Mouse (Mus musculus) G1E (cell line): ENCODE data around the gene Bglap2. TPM values are rescaled to one million over a fixed set of nuclear protein-coding genes. Genes with fewer than 3 reads are reported as not detected.
A peak's percentile ranks its signal among the peaks of the same experiment; 100 is the strongest.
"Not testable (repeated sequence)": the region's sequence is repeated elsewhere in the genome, so short reads cannot be mapped to it uniquely, and the experiment has no call there.

Experiments
- ATAC-seq: 2 replicates; pipeline ENCODE4 v1.8.0; 2016; ENCODE audit warnings: mild to moderate bottlenecking; ENCODE audit not compliant: insufficient number of reproducible peaks, poor library complexity, low FRiP score, severe bottlenecking; ENCODE audit errors: extremely low read depth
- DNase-seq: peaks from one replicate; pipeline ENCODE4 v3.0.0; 2012; ENCODE audit warnings: low spot score
- H3K27me3 ChIP-seq: 2 replicates; pipeline ENCODE4 v1.6.1; 2012; ENCODE audit warnings: mild to moderate bottlenecking, low read length, inconsistent platforms; ENCODE audit not compliant: insufficient read depth
- H3K36me3 ChIP-seq: replicated peaks from 2 replicates; pipeline ENCODE3; 2012; ENCODE audit warnings: mild to moderate bottlenecking, inconsistent platforms
- H3K4me1 ChIP-seq: 2 replicates; pipeline ENCODE4 v1.6.1; 2012; ENCODE audit warnings: low read depth, low read length, inconsistent platforms, mixed read lengths; ENCODE audit not compliant: insufficient read depth
- H3K4me3 ChIP-seq: 2 replicates; pipeline ENCODE4 v1.5.1; 2012; ENCODE audit warnings: low read depth, mild to moderate bottlenecking, inconsistent platforms, low read length, moderate library complexity, mixed read lengths
- H3K9me3 ChIP-seq: replicated peaks from 2 replicates; pipeline ENCODE4 v1.6.1; 2012; ENCODE audit warnings: inconsistent platforms
- CTCF ChIP-seq: IDR thresholded peaks from 2 replicates; pipeline ENCODE4 v1.5.1; 2012; ENCODE audit warnings: low read depth, low read length, inconsistent platforms, mixed read lengths
- GATA1 ChIP-seq: IDR thresholded peaks from 2 replicates; pipeline ENCODE4 v1.6.1; 2012; ENCODE audit warnings: borderline replicate concordance, low read length, inconsistent platforms, mixed read lengths
- GATA2 ChIP-seq: IDR thresholded peaks from 2 replicates; pipeline ENCODE4 v1.6.1; 2012; ENCODE audit warnings: low read depth, low read length, inconsistent platforms, borderline replicate concordance
- POLR2AphosphoS5 ChIP-seq: IDR thresholded peaks from 2 replicates; pipeline ENCODE4 v1.6.1; 2012; ENCODE audit warnings: low read depth, low read length, inconsistent platforms; ENCODE audit not compliant: insufficient replicate concordance
- TAL1 ChIP-seq: conservative IDR thresholded peaks from 2 replicates; pipeline ENCODE4 v1.6.1; 2012; ENCODE audit warnings: low read depth, low read length, inconsistent platforms, mixed read lengths
- polyA plus RNA-seq: library from polyadenylated mRNA; stranded (reverse); fragments of >175 nt; gene quantifications from 2 replicates; pipeline ENCODE4 v1.2.3, GENCODE M21; 2012
- total RNA-seq, 2 experiments: library from RNA; stranded (forward) in 1 of 2; stranded (reverse) in 1 of 2; fragments of 200-1000 nt in 1 of 2; fragments of >200 nt in 1 of 2; fragmentation: Nextera tagmentation in 1 of 2; gene quantifications; 2 replicates each; pipeline ENCODE4 v1.2.3; 2014 to 2017

Bglap2 gene
- total RNA-seq (2014; fragmentation: Nextera tagmentation) (not detected in 2 replicates), total RNA-seq (2017) (not detected in 2 replicates), polyA plus RNA-seq (not detected in 2 replicates)

DNA sequence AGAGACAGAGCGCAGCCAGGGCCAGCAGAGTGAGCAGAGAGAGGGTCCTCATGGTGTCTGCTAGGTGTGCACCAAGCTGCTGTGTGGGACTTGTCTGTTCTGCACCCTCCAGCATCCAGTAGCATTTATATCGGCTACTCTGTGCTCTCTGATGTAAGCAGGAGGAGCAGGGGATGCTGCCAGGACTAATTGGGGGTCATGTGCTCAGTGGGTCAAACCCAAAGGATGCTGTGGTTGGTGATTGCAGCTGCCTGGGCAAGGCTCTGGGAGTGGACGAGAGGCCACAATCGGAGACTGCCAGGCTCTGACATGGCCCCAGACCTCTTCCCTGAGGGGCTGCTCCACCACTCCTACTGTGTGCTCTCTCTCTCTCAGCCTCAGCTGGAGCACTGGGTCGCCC is at the start of gene Bglap2:
TSS of gene Bglap2 (minus strand) at position 101 of the 400 bp plus-strand sequence.
- ATAC-seq, H3K4me3 ChIP-seq, H3K36me3 ChIP-seq, DNase-seq, H3K9me3 ChIP-seq, H3K4me1 ChIP-seq: not testable (repeated sequence)
- peaks cover 26% of the 10 kb centered on the region for H3K27me3 ChIP-seq

- H3K9me3 ChIP-seq: no peaks in the 10 kb centered on the region
- TF ChIP-seq GATA1 (no peak), CTCF (no peak), TAL1 (no peak), GATA2 (no peak), POLR2AphosphoS5 (no peak)
- no peak overlapping the region; the same call in 1 of the 2 replicates for H3K4me3 ChIP-seq
- H3K4me1 ChIP-seq: peaks cover 60% of the 10 kb centered on the region
- ATAC-seq (no peak), DNase-seq (no peak)
- H3K27me3 ChIP-seq: no peaks in the 10 kb centered on the region
- peaks cover 10% of the 10 kb centered on the region for H3K36me3 ChIP-seq
Observed at GRCm38 (mm10) chr3:88427342-88427905, 48.9 kb upstream of the Bglap2 start.

DNA sequence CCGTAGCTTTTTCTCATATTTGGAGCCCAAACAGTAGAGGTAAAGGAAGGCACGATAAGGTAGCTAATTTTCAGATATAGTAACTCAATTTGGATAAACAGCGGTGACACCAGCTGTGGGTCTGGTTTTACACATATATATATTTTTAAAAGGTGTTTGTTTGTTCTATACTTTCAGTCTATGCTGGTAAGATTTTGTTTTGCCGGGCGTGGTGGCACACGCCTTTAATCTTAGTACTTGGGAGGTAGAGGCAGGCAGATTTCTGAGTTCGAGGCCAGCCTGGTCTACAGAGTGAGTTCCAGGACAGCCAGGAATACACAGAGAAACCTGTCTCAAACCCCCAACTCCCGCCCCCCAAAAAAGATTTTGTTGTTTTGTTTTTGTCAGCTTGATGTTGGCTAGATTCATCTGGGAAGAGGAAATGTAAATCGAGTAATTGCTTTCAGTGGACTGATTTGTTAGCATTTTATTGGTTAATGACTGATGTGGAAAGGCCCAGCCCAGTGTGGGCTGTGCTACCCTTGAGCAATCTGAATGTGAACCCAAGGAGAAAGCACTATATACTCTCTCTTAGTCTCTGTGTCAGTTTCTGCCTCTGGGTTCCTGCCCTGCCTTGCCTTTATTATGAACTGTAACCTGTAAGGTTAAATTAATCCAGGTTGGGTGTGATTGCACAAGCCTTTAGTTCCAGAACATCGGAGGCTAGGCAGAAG is 47.4 kb upstream of the Bglap2 start:
- DNase-seq (no peak), ATAC-seq (no peak)
- Histone ChIP-seq H3K27me3 (no peaks in the 10 kb centered on the region), H3K4me3 (no peak overlapping the region; the same call in 1 of the 2 replicates), H3K9me3 (no peaks in the 10 kb centered on the region), H3K4me1 (peaks cover 66% of the 10 kb centered on the region), H3K36me3 (peaks cover 22% of the 10 kb centered on the region)
- TF ChIP-seq CTCF (no peak), GATA2 (no peak), TAL1 (no peak), GATA1 (no peak), POLR2AphosphoS5 (no peak)

DNA sequence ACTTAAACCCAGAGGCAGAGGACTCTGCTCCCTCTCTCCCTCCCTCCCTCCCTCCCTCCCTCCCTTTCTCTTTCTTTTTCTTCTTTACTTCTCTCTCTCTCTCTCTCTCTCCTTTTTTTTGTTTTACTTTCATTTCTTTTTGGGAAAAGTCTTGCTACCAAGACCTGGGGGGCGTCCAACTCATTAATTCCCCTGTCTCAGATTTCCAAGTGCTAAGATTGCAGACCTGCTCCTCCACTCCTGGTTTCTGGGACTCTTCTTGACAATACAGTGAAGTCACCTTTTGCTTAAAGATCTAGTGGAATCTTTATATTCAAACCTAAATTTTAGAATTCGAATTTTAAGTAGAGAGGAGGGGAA is 46.8 kb upstream of the Bglap2 start:
- TF ChIP-seq CTCF: no peak
- no peak for TF ChIP-seq POLR2AphosphoS5
- TF ChIP-seq GATA2: no peak
- no peak for TF ChIP-seq GATA1
- TF ChIP-seq TAL1: no peak
- DNase-seq (no peak), ATAC-seq (no peak)
- peaks cover 69% of the 10 kb centered on the region for H3K4me1 ChIP-seq
- no peaks in the 10 kb centered on the region for H3K27me3 ChIP-seq
- H3K4me3 ChIP-seq: peak overlapping the region; percentile 79; the same call in 1 of the 2 replicates
- peaks cover 27% of the 10 kb centered on the region for H3K36me3 ChIP-seq
- no peaks in the 10 kb centered on the region for H3K9me3 ChIP-seq

DNA sequence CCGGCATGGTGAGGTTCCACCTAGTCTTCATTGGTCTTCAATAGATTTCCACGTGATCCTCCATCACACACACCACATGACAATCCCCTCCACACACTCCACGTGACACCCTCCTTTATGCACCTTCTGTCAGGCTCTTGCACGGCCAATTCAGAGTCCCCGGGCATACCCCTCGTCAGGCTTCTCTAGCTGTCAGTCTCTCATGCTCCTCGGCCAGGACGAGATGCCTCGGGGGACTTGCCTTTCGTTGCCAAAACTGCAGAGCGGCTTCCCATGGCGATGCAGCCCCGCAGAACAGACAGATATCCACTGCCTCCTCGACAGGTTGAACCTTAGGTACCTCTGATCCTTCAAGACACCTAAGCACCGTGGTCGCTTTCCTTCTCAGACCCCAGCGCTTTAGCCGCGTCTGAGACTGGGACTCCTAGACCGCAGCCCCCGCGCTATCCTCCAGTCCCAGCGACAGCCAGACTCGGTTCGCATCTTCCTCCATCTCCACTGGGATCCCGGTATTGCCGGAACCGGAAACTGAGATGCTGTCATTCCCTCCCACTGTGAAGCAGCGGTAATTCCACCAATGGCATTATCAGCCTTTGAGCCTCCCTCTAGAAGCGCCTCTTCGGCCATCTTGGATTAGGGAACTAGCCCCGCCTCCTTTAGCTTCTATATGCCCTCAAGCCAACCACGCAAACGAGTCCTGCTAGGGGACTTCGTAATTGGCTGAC is 46.3 kb upstream of the Bglap2 start, which contains the start of gene Slc25a44:
TSS of gene Slc25a44 (minus strand) at position 535 of the 725 bp plus-strand sequence.
- Histone ChIP-seq H3K4me3 (peak within 1 kb of the TSS; percentile 79), H3K9me3 (no peaks in the 10 kb centered on the region), H3K27me3 (no peaks in the 10 kb centered on the region), H3K36me3 (peaks cover 33% of the 10 kb centered on the region), H3K4me1 (peaks cover 72% of the 10 kb centered on the region)
- ATAC-seq (peak; percentile 78), DNase-seq (peak; percentile 90)
- no peak for TF ChIP-seq GATA2
- TF ChIP-seq POLR2AphosphoS5: no peak
- TF ChIP-seq TAL1: no peak
- no peak for TF ChIP-seq GATA1
- no peak for TF ChIP-seq CTCF

DNA sequence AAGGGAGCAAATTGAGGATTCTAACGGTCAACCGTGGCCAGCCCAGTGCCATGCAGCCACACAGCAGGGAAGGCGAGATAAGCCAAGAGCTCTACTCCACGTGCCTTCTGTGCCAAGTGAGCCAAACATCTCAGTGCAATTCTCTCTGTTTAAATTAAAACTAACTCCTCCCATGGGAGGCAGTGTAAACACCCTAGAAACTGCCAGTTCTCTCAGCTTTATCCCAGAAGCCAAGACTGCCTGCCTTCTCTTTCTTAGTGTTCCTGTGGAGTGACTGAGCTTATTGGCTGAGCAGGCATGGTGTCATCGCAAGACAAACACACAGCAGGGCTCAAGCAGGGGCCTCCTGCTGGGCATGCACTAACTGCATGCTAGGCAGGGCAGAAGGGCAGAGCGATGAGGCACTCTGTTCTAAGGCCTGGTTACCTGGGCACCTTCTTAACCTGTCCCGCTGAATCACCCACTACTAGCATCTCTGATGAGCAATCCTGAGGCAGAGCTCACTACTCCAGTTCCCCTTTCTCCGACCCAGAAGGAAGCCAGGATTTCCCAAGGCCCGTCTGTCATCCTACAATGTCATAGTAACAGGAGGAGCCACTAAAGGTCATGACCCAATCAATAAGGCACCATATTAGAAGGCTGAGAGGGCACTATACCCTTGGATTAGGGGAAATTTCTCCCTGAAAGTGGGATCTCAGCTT is 43.7 kb upstream of the Bglap2 start:
- Histone ChIP-seq H3K4me3 (peak overlapping the region; percentile 62; the same call in 1 of the 2 replicates), H3K4me1 (peaks cover 84% of the 10 kb centered on the region), H3K27me3 (no peaks in the 10 kb centered on the region), H3K36me3 (peaks cover 59% of the 10 kb centered on the region), H3K9me3 (no peaks in the 10 kb centered on the region)
- DNase-seq: peak; percentile 57
- no peak for TF ChIP-seq POLR2AphosphoS5
- no peak for TF ChIP-seq GATA1
- TF ChIP-seq GATA2: no peak
- peak; percentile 87 for TF ChIP-seq TAL1
- no peak for TF ChIP-seq CTCF
- ATAC-seq: peak; percentile 63
